In the genomic region with DNA sequence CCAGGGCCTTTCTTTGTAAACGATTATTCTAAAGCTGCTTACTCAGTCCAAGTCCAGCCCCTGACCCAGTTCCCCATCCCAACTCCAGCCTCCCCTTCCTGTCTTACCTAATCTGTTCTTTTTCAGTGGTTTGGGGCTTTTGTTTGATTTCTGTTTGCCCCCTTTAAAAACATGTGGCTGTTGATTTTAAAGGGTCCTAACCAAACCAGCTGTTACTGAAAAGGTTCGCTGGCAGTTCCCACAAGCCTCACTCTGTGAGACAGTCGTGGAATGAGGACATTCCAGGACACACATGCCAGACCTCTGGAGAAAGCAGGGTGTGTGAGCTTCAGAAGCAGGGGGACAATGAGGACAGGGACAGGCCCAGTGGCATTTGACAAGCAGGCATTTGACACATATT, we compare ENCODE assay signal across 26 mouse cellular contexts. TPM values are rescaled to one million over a fixed set of nuclear protein-coding genes. Genes with fewer than 3 reads are reported as not detected.
"Had no signal": no experiment of that assay in that cellular context is flagged by ENCODE, and none has a peak within 500 bp of the region (broad histone marks: within the 10 kb centered on the region; RNA-seq: fewer than 3 reads in every experiment).

No protein-coding gene starts in this region.

- H3K4me1 ChIP-seq: midbrain, embryonic 12.5 days; neural tube, embryonic 13.5 days; neural tube, embryonic 15.5 days had no signal

- H3K9me3 ChIP-seq: midbrain, embryonic 10.5 days; midbrain, embryonic 12.5 days; neural tube, embryonic 13.5 days; neural tube, embryonic 15.5 days had no signal

- H3K4me3 ChIP-seq: midbrain, embryonic 10.5 days; midbrain, embryonic 12.5 days; myocyte; neural tube, embryonic 13.5 days; neural tube, embryonic 15.5 days had no signal

- H3K27me3 ChIP-seq: midbrain, embryonic 12.5 days; neural tube, embryonic 13.5 days had no signal

- H3K9ac ChIP-seq: lung, embryonic 14.5 days; midbrain, embryonic 12.5 days; neural tube, embryonic 13.5 days; neural tube, embryonic 15.5 days had no signal

- ATAC-seq: midbrain, embryonic 16.5 days had no signal

- H3K27ac ChIP-seq: midbrain, embryonic 10.5 days; midbrain, embryonic 12.5 days; neural tube, embryonic 13.5 days; neural tube, embryonic 15.5 days had no signal

- H3K36me3 ChIP-seq: midbrain, embryonic 10.5 days; midbrain, embryonic 12.5 days; neural tube, embryonic 13.5 days; neural tube, embryonic 15.5 days had no signal

- DNase-seq: lung, adult 18-20 months; lung, embryonic 14.5 days; lung, postnatal 10 days; lung, postnatal 4 days; midbrain, embryonic 14.5 days; right cerebral cortex, adult 18-20 months; right cerebral cortex, postnatal 25 days; right cerebral cortex, postnatal 4 days; spleen, adult 18-20 months; thymus, adult 18-20 months; thymus, postnatal 14 days; thymus, postnatal 36 days had no signal

- H3K4me2 ChIP-seq: lung, embryonic 14.5 days; midbrain, embryonic 12.5 days; neural tube, embryonic 13.5 days; neural tube, embryonic 15.5 days had no signal

RNA-seq across cellular contexts. Expression of gene Krt2, which starts 3.8 kb away (rescaled TPM):
- total RNA-seq: megakaryocyte, adult 5-6 weeks; megakaryocyte-erythroid progenitor cell, adult 5-6 weeks had no signal
- polyA plus RNA-seq: liver, embryonic 16.5 days; lung, embryonic 14.5 days; lung, embryonic 16.5 days; midbrain, embryonic 10.5 days; midbrain, embryonic 12.5 days; midbrain, embryonic 14.5 days; midbrain, embryonic 16.5 days; myocyte; neural tube, embryonic 11.5 days; neural tube, embryonic 13.5 days; neural tube, embryonic 15.5 days; small intestine, adult 2 months; stomach, embryonic 14.5 days had no signal

RNA-seq across cellular contexts. Expression of gene Krt73, which starts 19.6 kb away (rescaled TPM):
- total RNA-seq: megakaryocyte, adult 5-6 weeks; megakaryocyte-erythroid progenitor cell, adult 5-6 weeks had no signal
- polyA plus RNA-seq: liver, embryonic 16.5 days; lung, embryonic 14.5 days; lung, embryonic 16.5 days; midbrain, embryonic 10.5 days; myocyte; neural tube, embryonic 11.5 days; small intestine, adult 2 months; stomach, embryonic 14.5 days; stomach, embryonic 16.5 days had no signal

RNA-seq across cellular contexts. Expression of gene Krt1, which starts 28.8 kb away (rescaled TPM):
- total RNA-seq: megakaryocyte, adult 5-6 weeks; megakaryocyte-erythroid progenitor cell, adult 5-6 weeks had no signal
- polyA plus RNA-seq: liver, embryonic 16.5 days; myocyte; small intestine, adult 2 months had no signal

RNA-seq across cellular contexts. Expression of gene Krt72, which starts 35.5 kb away (rescaled TPM):
- total RNA-seq: megakaryocyte, adult 5-6 weeks; megakaryocyte-erythroid progenitor cell, adult 5-6 weeks had no signal
- polyA plus RNA-seq: liver, embryonic 16.5 days; lung, embryonic 14.5 days; lung, embryonic 16.5 days; midbrain, embryonic 10.5 days; midbrain, embryonic 12.5 days; midbrain, embryonic 14.5 days; midbrain, embryonic 16.5 days; myocyte; neural tube, embryonic 11.5 days; neural tube, embryonic 13.5 days; neural tube, embryonic 15.5 days; small intestine, adult 2 months; stomach, embryonic 14.5 days; stomach, embryonic 16.5 days had no signal

RNA-seq across cellular contexts. Expression of gene Krt77, which starts 47.7 kb away (rescaled TPM):
- total RNA-seq: megakaryocyte-erythroid progenitor cell, adult 5-6 weeks had no signal
- polyA plus RNA-seq: liver, embryonic 16.5 days; lung, embryonic 14.5 days; lung, embryonic 16.5 days; midbrain, embryonic 10.5 days; midbrain, embryonic 12.5 days; myocyte; neural tube, embryonic 11.5 days; small intestine, adult 2 months had no signal
